Mouse (Mus musculus) brain, adult 10 weeks (tissue): ENCODE measurements around the gene Lgals3. TPM values are rescaled to one million over a fixed set of nuclear protein-coding genes. Genes with fewer than 3 reads are reported as not detected.

Source experiments
- polyA plus RNA-seq: library from polyadenylated mRNA; stranded (reverse); fragments of 350-450 nt; fragmentation: Illumina TruSeq; extraction: RNeasy Lipid Tissue Mini Kit (QIAGEN cat#74804); gene quantifications from one replicate; pipeline ENCODE4 v1.2.3, GENCODE M21; 2015; ENCODE audit warnings: low read depth, low replicate concordance

Gene Lgals3
- polyA plus RNA-seq: 2.0 TPM

GRCm38 (mm10) chr14:47367461-47367860, at the start of gene Lgals3:
Lgals3 (plus strand) TSS chr14:47367751.

DNA sequence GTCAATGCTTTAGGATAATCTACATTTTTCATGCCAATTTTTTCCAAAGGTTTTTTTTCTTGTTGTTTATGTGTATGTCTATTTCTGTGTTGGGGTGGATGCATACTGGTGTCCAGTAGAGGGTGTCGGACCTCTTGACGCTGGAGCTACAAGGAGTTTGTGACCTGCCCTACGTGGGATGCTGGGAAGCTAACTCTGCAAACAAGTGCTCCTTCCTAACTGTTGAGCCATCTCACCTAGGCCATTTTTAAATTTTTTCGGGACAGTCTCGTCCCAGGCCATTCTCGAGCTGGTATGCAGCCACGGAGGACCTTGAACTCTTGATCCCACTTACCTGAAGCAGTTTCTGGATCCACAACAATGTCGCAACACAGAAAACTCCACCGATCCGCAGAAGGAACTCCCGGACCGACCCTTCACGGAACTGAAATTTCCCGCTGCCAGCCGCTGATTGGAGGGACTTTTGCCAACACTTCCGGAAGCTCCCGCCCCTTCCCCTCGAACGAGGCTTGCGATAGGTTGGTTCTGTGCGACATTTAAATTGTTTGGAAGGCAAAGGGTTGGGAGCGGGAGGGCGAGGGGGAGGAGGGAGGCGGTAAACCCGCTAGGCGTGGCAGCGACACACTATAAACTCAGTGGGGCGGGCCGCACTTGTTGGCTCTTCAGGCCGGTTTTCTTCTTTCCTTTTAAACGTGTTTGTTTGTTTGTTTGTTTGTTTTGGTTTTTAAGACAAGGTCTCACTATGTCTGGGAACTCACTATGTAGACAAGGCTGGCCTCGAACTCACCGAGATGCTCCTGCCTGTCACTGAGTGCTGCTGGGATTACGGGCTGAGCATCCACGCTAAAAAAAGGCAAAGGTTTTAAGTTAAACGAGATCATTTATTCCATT, 50.5 kb downstream of the Lgals3 start, which contains the start of gene Dlgap5:
Gene Dlgap5, minus strand, starts transcription at position 633 of the 891 bp plus-strand sequence.

Other genes starting within 250 kb of the Lgals3 start
- gene Gch1, start 178.3 kb upstream of the Lgals3 start, polyA plus RNA-seq: 3.0 TPM
- gene Wdhd1, start 90.9 kb upstream of the Lgals3 start, polyA plus RNA-seq: 3.7 TPM
- gene Socs4, start 90.8 kb upstream of the Lgals3 start, polyA plus RNA-seq: 6.8 TPM
- gene Mapk1ip1l, start 69.5 kb upstream of the Lgals3 start, polyA plus RNA-seq: 23.3 TPM
- gene Dlgap5, start 50.7 kb downstream of the Lgals3 start, polyA plus RNA-seq: 0.77 TPM
- 56.9 TPM for gene Fbxo34, start 82.7 kb downstream of the Lgals3 start, polyA plus RNA-seq
- 16.1 TPM for gene Atg14, start 202.9 kb downstream of the Lgals3 start, polyA plus RNA-seq